Mouse (Mus musculus): ENCODE results near the gene Usp3.

GRCm38 (mm10) chr9:66488786-66489185 is 104.2 kb downstream of the Usp3 start:
- no peak for TF ChIP-seq CTCF (IDR thresholded peaks at IDR 0.05)
- TF ChIP-seq EP300 (IDR thresholded peaks at IDR 0.05; ENCODE audit: insufficient read depth, low read depth, low read length) = no peak
